Mouse (Mus musculus) embryonic fibroblast, embryonic 13.5 days (primary cell): ENCODE measurements at regions not wholly inside any gene's neighbourhood (a gene's known extent, or its start where the extent isn't known, plus 50 kb on each side); places are given as distances from the start of the nearest gene placed in this dataset.

ENCODE experiments used
- CTCF ChIP-seq: IDR thresholded peaks from 2 replicates; pipeline ENCODE4 v1.5.1; 2011; ENCODE audit warnings: mild to moderate bottlenecking, control low read depth, low read length, moderate library complexity, borderline replicate concordance; ENCODE audit not compliant: insufficient read depth
- POLR2A ChIP-seq: IDR thresholded peaks from 2 replicates; pipeline ENCODE4 v1.6.1; 2011; ENCODE audit warnings: low read depth, mild to moderate bottlenecking, control low read depth, low read length, moderate library complexity

DNA sequence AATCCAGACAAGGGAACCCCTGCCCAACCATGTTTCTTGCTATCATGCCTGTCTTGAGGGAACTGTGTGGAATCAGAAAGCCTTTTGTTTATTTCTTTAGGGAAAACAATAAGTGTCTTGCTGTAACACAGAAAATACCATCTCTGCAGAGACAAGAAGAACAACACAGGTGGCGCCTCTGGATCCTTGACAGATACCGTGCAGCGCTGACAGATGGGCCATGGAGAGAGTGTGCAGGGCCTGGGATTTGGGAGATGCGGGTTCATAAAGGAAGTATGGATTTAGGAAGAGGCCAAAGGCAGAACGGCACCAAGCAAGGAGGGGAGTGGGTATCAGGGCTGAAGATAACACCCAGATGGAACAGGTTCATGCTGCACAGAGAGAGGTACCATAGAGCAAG, 209.3 kb downstream of the Drd1 start:
- TF ChIP-seq CTCF, result no peak
- TF ChIP-seq POLR2A, result no peak
